Mouse (Mus musculus): ENCODE results near the gene Ctr9. TPM values are rescaled to one million over a fixed set of nuclear protein-coding genes. Genes with fewer than 3 reads are reported as not detected.

Gene Ctr9
- 10 to 100 TPM; 39.0 to 49.5 TPM for polyA plus RNA-seq (2017; shearing (Covaris generic))

DNA sequence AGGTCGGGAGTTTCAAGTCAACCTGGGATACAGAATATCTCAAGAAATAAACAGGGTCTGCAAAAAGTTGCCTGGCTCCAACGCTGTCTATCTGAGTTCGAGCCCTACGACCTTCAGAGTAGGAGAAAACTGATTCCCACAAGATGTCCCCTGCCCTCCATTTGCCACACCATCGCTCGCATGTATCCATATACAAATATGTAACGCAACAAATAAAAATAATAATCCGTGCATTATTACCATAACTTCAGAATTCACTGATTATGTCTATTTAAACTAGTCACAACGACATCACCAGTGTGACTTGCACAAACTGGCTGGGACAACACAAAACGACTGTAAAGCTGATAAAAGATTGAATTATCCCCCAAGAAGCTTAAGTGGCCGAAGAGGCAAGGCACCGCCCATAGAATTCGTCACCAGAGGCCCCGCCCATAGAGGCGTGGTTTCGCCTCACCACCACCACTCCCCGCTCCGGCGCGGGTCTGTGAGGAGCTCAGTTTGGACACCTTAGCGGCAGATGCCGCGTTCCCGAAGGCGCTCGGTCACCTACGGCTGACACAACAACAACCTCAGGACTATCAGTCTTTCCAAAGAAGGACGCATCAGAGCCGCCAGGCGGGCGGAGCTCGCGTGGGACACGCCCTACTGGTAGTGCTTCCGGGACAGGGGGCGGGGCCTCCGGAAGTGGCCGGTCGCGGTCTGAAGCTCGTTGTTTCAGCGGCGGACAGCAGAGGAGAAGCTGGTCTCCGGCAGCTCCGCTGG lies at the start of gene Ctr9:
TSS of gene Ctr9 (plus strand) at position 671 of the 765 bp plus-strand sequence.
- peak; percentile 94 for ATAC-seq

- no peak for ATAC-seq
Measured at GRCm38 (mm10) chr7:110981036-110981435, 47.7 kb upstream of the Ctr9 start.

DNA sequence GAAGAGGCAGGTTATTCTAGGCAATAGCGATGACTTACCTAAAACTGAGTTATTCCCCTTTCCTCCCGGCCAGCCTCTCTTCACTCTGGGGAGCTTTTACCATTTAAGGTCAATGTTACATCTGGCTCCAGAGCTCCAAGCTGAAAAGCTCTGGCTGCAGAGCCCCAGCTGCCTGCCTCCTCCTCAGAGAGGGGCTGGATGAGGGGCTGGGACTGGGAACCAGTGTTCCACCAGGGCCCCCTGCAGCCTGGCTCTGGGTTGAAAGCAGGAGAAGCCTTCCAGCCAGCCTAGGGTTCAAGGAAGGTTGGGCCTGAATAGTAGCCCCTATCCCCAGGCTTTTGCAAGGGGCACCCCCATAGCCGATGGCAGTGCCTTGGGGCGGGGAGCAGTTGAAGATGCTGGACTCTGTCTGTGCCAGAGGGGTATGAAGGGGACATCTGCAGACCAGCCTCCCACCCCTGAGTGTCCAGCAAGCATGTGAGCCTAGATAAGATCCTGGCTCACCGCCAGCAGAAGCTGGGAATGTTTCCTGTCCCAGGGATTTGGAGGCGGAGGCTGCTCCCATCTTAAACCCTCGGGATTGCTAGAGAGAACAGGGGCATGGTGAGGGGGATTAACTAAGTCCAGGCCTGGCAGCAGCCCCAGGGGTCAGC lies 46.6 kb upstream of the Ctr9 start, which contains the start of gene Mrvi1:
TSS of gene Mrvi1 (minus strand) at position 409 of the 653 bp plus-strand sequence.
- ATAC-seq: no peak

GRCm38 (mm10) chr7:110982764-110983163 lies 46.0 kb upstream of the Ctr9 start:
- ATAC-seq: no peak

DNA sequence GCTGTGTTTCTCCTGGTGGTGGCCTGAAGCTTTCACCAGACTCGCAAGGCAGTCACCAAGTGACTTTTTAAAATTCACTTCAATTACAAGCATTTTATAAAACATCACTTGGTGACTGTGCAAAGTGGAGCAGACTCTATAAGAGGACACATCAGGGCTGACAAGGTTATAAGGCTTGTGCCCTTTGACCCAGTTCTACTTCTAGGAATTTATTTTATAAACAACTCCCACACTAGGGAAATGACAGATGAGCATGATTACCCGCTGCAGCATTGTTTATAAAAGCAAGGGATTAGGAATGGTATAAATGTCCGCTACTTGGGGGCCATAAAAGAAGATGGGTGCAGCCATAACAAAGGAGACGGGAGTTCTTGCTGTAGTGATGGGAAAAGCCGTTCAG lies 45.1 kb upstream of the Ctr9 start:
- ATAC-seq: no peak

DNA sequence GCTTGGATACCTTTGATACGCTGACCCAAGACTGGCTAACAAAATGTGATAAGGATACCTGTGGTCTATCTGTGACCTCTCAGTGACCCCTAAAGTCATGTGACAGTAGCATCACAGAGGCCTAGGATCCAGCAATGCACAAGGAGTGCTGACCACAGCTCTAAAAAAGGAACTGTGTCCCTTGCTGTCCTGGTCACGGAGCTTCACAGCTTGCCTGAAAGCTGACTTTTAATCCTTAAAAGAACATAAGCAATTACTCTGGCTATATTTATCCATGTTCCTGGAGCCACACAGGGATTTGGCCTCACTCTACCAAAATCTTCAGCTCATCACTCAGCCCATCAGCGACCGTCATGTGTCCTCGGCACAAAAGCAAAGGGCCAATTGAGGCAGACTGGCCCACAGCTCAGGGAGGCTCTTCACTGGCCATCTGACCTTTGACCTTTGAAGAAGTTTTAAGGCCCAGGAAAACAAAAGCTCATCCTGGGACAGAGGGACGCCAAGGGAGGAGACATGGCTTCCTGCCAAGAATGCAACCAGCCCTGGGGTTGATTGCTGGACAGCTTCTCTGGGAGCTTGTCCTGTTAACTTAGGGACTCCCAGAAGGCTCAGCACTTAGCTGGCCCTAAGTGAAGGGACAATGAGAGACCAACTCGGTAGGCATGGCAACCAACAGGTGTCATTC lies 43.0 kb upstream of the Ctr9 start:
- no peak for ATAC-seq

- no peak for ATAC-seq
Measured at GRCm38 (mm10) chr7:110988081-110988480, 40.7 kb upstream of the Ctr9 start.

- ATAC-seq: no peak
Measured at GRCm38 (mm10) chr7:110989286-110989879, 39.4 kb upstream of the Ctr9 start.

DNA sequence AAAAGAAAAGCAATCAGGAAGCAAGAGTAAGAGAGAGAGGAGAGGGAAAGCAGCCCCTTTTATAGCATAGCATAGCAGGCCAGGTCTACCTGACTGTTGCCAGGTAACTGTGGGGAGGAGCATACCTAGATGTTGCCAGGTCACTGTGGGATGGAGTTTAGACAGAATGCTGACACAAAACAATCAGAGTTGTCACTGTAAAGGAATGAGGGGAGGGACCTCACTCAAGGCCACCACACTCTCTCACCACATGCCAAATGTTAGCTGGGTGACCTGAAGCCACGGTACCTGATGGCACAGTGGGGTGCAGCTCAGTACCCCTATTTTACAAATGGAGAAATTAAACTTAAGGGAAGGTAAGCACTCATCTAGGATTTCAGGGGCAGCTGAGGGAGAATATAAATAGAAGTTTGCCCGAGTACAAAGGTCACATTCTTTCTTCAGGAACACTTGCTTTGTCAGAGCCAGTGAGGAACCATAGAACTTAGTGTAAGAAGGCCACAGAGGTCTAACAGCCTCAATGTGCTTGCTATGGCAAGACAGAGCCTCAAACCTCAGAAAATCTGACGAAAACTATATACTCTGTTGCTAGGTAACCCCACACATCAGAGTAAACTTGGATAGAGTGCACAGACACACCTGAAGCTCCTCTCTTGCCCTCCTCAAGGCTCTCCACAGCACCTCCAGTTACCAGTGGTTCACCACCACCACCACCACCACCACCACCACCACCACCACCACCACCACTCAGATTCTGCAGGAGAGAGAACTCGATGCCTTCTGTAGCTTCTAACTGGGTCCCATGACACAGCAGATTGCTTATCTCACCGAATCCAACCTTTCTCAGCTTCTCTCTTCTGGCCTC lies 38.2 kb upstream of the Ctr9 start:
- no peak for ATAC-seq

DNA sequence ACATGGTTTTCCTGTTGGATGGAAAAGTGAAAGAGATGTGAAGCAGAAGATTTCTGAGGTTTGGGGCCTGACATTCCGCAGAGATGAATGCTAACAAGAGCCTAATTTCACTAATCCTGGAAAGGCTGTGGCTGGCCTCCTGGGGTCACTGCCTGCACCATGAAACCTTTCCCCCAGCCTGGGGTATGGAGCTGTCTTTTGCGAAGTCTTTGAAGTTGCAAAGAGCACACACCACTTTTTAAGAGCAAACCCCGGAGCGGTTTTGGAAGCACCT lies 37.6 kb upstream of the Ctr9 start:
- ATAC-seq: no peak

DNA sequence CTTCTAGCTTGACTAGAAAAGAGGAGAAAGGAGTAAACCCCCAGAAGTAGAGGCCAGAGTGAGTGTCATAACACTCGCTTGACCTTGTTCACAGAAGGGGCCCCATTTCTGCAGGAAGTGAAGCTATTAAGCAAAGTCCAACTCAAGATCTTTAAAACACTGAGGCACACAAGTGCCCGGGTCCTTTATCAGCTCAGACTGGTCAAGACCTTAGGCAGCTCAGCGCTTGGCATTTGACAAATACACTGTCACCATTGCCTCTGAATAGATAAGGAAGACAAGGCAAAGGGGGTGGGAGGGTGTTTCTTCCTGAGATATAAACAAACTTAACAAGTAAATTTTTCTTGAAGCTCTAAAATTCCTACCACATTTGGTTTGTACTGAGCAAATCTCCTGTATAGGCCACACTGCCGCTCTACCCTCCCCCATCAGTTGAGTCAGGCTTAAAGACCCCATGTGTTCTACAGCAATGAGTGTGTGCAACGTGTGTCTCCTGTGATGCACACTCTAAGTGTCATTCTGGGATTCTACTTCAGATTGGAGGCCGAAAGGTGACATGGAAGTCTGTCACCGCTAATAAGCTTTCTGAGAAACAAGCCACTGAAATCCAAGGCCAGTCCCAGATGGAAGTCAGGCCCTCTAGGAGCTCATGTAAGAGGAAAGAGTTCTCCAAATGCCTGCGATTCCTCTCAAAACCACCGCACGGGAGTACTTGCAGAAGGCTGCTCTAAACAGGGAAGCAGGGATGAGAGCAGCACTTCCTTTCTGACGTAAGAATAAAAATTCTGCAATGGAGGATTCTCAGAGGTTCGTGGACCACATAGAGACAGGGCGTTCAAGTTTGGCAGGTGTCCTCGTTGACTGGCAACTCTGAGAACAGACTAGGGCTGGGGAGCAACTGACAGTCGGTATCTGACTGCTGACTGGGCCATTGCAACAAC lies 29.6 kb upstream of the Ctr9 start:
- ATAC-seq: no peak

- ATAC-seq: no peak
Measured at GRCm38 (mm10) chr7:111004136-111004840, 24.5 kb upstream of the Ctr9 start.

DNA sequence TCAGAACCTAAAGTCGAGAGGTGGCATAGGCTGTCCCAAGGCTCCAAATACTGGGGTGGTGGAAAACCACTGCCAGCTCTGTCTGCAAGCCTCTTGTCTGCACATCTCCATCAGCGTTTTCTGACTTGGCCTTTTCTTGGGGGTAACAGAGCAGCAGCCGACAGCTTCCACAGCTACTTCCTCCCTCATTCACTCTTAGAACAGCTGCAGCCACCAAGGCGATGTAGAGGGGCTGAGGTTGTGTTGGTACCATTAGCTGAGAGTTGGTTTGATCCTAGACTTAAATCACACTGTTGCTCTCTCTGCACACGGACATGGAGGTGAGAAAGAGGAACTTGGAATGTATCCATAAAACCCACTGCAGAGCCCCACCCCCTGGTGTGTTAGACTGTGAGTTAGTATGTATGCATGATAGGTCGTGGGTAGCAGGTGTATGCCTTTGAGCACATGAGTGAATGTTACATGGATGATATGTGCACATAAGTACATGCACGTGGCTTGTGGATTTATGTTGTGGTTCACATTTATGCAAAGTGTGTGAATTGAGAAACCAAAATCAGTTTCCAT lies 14.6 kb upstream of the Ctr9 start:
- ATAC-seq: no peak

DNA sequence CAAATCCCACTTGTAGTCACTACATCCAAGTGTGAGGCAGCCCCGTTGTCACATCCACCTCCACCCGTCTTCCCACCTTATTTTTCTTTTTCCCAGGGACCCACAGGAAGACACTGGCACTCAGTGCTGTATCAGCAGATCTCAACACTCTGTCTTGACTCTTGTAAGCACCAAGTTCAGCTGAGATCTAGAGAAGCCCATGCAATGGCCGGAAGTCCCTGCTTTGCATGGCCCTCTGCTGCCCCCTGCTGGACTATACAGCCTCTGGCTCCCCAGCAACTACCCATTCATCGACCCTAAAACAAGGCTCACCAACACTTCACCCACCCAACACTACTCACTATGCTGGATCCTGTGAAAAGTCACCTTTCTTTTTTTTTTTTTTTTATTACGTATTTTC lies 13.9 kb upstream of the Ctr9 start:
- ATAC-seq: peak; percentile 98

GRCm38 (mm10) chr7:111015731-111016130 lies 13.0 kb upstream of the Ctr9 start:
- ATAC-seq: no peak

DNA sequence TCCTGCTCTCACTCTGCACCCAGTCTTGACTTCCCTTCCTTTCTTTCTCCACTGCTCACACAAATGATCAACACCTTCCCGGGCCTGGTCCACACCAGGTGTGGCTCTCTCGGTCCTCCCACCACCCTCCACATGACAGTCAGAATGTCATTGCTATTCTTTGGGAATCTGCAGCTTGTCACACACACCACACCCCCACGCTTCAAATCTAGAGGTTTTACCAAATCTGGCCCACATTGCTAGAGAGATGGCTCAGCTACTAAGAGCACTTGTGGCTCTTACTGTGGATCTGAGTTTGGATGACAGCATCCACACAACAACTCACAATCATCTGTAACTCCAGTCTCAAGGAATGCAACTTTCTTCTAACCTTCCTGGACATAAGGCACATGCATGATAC lies 11.8 kb upstream of the Ctr9 start:
- no peak for ATAC-seq

DNA sequence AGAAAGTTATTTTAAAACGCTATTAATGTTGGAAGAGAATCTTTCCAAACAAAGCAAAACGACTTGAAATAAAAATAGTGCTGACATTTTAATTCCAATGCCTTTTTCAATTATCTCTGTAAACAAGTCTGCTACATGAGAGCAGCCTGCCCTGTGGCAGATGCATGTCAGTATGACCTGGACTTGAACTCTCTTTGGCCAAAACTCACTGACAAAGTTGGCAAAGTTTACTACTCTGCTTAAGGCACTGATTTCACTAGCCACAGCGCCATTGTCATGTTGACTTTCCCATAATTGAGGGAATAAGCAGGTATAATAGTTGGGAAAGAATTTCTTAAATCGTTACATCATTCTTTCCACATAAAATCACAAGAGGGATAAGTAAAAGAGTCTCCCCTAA lies 7.9 kb upstream of the Ctr9 start:
- no peak for ATAC-seq

GRCm38 (mm10) chr7:111024068-111024594 lies 4.6 kb upstream of the Ctr9 start:
- ATAC-seq: no peak

GRCm38 (mm10) chr7:111024912-111025311 lies 3.8 kb upstream of the Ctr9 start:
- no peak for ATAC-seq

DNA sequence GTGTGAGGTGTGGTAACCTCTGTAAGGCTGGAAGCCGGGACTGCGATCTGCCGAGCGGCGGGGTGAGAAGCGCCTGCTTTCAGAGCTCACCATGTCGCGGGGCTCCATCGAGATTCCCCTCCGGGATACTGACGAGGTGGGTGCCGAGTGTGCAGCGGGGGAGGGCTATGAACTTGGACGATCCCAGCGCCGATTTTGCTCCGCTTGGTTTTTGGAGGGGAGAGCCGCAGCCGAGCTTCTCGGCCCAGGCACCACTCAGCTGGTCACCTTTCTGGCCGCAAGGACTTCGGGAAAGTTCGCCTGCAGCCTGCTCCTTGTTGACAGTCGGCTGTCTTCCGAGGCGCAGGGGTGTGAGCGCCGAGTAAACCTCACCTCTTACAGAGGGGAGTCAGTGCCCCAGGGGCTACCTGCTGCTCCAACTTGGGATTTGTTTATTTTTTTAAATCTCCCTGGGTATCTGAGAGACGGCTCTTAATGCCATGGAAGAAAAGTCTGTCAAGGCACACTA lies 349 bp downstream of the Ctr9 start:
- peak; percentile 56 for ATAC-seq

Measured in CD4-positive, CD25-positive, alpha-beta regulatory T cell, adult 4 months (primary cell).